Mouse (Mus musculus) frontal cortex, adult 2 months (tissue): ENCODE data around the gene Prim2. TPM values are rescaled to one million over a fixed set of nuclear protein-coding genes. Genes with fewer than 3 reads are reported as not detected.

Experiments used
- DNase-seq, 2 experiments: peaks; one replicate each; pipeline ENCODE4 v3.0.0; 2022; ENCODE audit warnings: low spot score in 1 of 2; ENCODE audit errors: extremely low spot score in 1 of 2
- polyA plus RNA-seq: library from polyadenylated mRNA; depleted of rRNA; stranded (reverse); fragments of >200 nt; gene quantifications from 2 replicates; pipeline ENCODE4 v1.2.3, GENCODE M21; 2012; rRNA removed

Gene Prim2
- polyA plus RNA-seq = 9.6 and 9.9 TPM in 2 replicates

DNA sequence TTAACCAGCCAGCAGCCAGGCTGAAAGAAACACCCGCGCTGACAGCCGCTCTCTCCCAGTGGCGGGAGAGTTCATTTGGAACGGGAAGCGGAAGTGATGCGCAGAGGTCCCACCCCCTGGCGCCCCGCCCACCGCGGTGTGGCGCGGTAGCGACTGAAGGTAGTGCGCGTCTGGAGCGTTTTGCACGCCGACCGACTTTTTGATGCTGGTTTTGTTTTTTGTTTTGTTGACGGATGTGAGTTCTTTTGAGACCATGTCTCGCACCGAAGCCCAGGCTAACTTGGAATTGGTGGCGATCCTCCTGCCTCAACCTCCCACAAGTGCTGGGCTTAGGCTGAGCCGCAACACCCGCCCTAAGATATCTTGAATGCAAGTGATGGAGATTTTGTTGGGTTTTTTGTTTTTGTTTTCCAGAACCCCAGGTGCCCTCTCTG, at the start of gene Prim2:
Prim2 (minus strand) TSS at position 88 of the 434 bp plus-strand sequence.
- DNase-seq = peak; percentile 54 to 90

DNA sequence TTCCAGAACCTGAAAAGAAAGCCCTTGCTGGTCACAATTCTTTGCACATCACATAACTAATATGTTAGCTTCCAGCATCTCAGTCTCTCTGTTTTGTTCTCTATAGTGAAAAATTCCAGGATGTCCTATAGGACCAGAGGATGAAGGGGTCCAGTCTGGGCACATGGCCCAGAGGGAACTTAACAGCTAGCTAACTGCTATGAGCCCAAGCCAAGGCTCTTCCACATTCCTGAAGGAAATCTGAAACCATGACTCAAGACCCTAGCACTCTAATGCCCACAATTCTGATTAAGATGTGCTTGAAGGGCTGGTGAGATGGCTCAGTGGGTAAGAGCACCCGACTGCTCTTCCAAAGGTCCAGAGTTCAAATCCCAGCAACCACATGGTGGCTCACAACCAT, 48.0 kb upstream of the Prim2 start:
- no peak for DNase-seq

DNA sequence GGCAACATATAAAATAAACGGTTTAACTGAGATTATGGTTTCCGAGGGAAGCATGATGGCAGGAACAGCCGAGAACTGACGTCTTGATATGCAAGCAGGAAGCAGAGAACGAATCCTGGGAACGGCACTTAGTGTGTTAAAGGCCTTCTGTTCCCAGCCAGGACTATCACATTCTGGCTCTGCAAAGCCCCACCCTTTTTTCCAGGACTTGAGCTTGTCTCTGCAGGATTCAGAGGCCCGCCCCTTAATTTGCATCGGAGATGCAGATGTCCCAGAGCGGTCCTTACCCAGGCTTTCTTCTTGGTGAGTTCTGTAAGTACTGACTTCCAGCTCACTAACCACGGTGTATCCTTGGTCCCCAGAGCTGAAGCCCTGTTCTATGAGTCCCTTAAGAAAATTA, 45.2 kb upstream of the Prim2 start:
- DNase-seq = no peak

DNA sequence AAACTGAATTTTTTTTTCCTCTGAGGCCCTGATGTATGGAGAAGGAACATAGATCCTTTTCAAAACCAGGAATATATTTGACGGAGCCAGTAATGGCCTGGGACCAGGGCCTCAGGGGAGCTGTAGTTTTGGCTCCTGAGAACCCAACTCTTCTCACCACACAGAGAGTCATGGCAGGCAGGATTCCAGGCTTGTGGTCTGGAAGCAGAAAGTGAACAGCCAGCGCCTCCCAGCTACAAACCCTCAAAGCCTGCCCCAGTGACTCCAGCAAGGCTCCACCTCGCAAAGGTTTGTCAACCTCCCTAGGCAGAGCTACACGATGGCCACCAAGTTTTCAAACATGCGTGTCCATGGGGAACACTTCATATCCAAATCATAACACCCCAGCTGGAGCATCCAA, 42.4 kb upstream of the Prim2 start:
- DNase-seq = no peak

DNA sequence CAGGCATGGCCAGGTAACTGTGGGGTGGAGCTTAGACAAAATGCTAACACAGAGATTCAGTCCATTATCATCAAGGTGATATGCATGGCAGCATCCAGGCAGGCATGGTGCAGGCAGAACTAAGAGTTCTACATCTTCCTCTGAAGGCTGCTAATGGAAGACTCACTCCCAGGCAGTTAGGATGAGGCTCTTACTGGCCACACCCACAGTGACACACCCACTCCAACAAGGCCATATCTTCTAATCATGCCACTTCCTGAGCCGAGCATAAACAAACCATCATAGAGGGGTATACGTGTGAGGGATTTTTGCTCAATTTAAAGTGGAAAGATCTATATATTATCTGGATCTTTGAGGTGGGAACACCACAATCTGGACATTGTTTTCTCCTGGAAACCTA, 40.0 kb upstream of the Prim2 start:
- no peak for DNase-seq

DNA sequence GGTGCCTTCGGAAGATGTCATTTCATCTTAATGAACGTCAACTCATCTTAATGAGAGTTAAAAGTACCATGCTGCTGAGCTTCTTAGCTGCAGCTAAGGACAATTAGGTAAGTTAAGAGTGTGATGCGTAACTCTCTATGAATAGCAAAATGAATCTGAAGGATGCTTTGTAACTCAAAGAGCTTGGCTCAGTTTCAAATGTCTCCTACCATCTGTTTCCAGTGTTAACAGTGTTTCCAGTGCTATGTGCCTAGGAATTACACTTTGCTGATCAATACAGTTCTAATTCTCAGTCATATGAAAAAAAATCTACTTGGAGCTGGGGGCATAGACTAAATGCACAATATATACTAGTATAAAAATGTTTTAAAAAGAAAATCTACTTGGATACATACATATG, 31.6 kb upstream of the Prim2 start:
- DNase-seq = peak in 1 of 2 experiments; percentile 56

DNA sequence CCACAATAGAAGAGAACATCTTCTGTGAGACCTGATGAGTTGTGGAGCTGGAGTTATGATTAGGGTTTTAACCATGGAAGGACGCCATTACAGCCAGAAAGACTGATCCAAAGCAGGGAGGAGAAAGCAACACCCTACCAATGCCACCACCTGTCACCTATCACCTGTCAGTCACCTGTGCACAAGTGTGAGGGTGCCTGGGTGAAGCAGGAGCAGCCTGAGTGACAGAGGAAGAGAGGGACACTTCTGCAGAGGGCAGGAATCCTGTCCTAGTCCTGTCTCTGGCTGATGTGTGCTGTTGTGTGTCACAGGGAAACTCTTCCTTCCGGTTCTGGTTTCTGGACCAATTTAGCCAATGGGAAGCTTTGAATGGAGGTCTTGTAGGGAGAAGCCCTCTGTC, 26.4 kb upstream of the Prim2 start:
- no peak for DNase-seq

DNA sequence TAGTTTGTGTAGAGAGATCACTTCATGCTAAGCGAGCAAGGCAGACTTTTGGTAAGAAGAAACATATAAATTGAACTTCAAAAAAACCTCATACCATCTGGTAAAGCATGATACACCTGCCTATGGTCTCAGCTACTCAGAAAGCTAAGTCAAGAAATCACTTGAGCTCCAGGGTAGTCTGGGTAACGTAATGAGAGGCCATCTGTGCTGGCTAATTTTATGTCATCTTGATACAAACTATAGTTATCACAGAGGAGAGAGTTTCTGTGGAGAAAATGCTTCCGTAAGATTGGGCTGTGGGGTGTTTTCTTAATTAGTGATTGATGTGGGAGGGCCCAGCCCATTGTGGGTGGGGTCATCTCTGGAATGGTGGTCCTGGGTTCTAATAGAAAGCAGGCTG, 24.3 kb upstream of the Prim2 start:
- DNase-seq = no peak

DNA sequence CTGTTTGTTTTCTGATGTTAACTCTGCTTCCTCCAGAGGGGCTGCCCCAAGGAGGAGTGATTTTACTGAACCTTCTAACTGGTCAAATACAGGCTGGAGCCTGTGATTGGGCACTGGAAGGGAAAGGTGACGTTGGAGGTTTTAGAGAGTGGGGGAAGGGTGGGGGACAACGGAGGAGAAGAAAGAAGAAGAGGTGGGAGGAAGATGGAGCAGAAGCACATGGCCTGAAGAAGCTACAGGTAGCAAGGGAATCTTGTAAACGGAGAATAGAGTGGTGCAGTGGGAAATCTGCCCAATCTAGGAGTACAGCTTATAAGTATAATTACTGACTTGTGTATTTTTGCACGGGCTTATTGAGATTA, 20.5 kb upstream of the Prim2 start:
- DNase-seq = no peak

DNA sequence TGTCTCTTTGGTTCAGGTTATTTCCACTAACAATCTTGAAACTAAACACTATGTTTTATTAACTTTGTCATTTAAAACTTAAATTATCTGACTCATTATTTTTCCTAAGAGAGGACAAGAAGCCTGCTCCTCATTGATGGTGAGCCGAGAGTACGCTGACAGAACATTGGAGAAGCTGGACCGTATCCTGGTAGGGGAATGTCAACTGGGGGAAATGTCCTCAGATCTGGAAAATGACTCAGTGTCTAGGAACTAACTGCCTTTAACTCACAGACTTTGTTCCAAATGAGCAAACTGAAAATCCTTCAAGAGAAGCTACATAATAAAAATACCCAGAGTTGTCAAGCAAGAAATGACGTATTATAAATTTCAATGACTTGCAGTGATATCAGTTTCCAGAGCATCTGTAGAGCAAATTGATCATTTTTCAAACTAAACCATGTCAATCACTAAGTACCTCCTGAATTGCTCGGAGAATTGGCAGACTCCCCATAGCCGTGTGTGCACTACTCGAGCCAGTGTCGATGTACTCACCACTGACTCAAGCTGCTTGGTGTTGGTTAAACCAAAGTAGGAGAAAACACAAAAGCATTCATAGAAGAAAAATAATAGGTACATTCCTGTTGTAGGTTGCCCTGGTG, 20.0 kb upstream of the Prim2 start:
- no peak for DNase-seq

DNA sequence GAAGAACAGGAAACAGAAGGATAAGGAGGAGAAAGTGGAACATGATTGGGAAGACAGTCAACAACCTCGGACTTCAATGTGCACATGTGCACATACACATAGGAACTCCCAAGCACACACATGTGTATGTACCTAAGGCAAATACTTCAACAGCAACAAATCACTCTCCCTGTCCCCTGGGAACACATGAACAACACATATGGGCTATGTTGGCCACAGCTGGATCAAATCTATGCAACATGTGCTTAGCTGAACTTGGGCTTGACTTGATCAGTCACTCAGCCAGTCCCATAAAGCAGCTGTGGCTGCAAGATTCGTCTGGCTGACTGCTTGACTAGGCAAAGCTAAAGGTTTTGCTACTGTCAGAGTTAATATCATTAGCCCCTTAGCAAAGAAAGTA, 19.2 kb upstream of the Prim2 start:
- DNase-seq = no peak

DNA sequence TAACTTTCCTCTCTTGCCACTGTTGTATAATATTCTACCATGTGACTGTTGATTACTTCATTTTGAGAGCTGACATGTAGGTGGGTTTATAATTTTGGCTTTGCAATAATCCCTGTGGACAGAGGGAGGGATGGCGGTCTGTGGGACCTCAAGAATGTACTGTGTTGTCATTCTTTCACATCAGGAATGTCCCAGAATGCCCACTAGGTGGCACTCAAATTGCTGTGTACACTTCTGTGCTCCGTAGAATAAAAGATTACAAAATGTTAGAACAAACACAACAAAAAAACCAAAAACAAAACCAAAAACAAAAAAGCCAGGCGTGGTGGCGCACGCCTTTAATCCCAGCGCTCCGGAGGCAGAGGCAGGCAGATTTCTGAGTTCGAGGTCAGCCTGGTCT, 14.9 kb upstream of the Prim2 start:
- peak in 1 of 2 experiments; percentile 44 for DNase-seq

DNA sequence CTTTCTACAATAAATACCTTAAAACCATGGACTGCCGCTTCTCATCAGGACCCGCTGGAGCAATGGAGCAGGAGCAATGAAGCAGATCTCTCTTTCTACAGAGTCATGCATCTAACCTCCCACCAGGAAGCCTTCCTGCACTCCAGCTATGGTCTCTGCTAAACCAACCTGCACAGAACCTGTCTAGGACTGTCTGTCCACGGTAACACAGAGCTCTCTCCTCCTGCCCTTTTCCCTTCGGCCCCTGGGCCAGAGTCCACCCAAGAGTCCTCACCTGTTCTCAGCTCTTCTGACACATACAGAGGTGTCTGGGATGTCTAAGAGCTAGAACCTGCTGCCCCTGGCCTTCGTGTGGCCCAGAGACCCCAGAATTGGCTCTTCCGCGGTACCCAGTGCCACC, 11.3 kb upstream of the Prim2 start:
- DNase-seq = no peak

DNA sequence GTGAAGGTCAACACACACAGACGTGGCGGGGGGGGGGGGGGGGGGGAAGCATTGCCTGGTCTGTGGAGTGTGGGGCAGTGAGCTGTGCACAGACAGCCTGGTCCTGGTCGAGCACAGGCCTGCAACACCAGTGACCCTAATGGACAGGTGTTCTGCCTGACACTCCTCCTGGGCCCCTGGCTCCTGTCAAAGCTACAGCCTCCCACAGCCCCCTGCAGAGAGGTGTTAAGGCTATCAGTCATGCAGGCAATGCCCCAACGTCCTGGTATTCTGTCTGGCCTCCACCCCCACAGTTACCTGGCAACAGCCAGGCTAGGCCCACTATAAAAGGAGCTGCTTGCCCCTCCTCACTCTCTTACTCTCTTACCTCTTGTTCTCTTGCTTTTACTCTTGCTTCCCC, 10.8 kb upstream of the Prim2 start:
- DNase-seq = no peak

DNA sequence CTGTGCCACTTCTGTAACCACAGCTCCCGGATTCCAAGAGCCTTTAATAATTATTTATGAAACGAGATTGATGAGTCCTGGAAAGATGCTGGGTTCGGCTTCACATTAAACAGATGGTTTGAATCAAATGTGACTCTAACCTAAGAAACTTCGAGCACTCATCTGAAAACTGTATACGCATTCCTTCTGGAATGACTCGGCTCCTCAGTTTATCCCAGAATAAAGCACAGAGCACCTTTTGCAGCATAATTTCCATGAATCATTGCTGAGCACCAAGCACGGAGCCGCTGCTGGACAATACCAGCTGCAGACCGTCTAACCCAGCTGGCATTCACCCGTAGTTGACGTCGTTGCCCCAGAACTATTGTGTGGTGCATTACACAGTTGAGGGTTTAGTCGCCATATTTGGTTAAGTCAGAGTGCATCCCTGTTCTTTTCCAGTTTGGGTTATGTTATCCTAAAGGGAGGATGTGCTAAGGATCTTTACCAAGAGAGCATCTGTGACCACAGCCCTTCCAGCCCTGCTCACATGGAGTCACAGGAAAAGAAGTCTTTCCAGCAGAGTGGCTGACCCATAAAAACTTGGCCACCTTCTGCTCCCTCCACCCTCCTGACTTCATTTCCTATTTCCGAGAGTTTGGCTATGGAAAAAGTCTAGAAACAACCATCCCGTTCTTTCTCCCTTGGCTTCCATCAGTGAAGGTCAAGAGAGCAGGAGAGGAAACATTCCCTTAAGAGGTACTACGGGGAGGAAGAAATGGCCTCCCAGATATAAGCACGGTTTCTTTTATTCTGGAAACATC, 3.8 kb upstream of the Prim2 start:
- DNase-seq = no peak

DNA sequence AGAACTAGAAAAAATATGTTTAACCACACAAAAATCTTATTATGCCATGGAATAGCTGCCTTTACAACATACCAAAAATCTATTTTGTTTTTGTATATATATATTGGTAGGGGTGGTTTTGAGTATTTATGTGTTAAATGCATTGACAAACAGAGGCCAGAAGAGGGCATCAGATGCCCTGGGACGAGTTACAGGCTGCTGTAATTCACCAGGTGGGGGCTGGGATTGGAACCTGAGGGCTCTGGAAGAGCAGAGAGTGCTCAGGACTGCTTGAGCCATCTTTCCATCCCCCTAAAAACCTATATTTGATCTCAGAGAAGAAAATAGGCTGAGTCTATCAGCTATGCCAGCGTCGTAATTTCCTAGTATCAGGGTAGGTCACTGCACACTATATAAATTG, 2.9 kb upstream of the Prim2 start:
- DNase-seq = peak in 1 of 2 experiments; percentile 64

DNA sequence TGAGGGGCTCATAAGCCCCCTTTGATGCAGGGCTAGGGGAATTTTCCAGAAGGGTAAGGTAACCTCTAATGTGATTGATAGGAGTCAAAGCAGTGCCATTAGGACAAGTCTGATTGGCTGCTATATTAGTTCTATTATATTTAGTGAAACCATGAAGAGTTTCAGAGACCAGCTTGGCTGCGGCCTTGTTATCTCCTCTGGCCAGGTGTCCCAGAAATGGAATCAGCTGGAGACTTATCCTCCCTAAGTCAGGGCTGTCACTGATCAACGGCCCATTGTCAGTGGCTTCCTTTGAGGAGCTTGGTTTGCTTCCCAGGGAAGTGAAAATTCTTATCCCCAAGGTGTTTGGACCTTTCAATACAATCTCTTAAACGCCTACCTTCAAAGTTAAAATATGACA, 2.5 kb upstream of the Prim2 start:
- DNase-seq = no peak

DNA sequence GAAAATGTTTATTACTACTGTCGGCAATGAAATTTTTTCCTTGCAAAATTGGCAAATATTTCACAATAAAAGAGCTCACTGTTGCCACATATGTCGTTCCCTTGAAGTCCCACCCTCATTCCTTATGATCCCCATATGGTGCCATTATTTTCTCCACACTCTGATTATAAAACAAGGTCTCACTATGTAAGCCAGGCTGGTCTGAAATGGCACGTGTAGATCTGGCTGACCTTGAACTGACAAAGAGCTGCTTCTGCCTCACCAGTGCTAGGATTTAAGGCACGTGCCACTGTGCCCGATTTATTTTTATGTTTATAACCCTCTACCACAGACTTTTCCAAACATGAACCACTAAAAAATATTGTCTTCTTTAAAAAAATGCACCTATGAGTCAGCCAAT, 1.8 kb upstream of the Prim2 start:
- DNase-seq = no peak

DNA sequence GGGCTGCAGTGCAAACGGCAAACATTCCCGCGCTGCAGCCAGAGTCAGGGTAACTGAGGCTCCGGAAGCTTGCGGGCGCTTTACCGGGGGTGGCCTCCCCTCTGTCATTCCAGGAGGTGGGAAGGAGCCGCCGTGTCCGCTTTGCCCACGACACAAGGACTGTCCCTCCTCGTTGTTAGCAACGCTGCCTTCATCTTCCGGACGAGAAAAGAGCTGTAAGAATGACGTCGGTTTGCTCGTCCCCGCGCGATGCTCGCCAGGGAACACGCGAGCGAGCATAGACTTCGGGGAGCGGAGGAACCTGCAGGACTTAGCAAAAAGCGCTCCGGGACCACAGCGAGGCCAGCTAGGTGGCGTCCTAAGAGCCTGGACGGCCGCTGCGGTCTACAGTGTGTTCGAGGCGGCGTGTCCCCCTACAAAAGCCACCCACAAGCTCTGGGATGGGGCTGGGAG, 595 bp upstream of the Prim2 start:
- DNase-seq = peak in 1 of 2 experiments; percentile 69

DNA sequence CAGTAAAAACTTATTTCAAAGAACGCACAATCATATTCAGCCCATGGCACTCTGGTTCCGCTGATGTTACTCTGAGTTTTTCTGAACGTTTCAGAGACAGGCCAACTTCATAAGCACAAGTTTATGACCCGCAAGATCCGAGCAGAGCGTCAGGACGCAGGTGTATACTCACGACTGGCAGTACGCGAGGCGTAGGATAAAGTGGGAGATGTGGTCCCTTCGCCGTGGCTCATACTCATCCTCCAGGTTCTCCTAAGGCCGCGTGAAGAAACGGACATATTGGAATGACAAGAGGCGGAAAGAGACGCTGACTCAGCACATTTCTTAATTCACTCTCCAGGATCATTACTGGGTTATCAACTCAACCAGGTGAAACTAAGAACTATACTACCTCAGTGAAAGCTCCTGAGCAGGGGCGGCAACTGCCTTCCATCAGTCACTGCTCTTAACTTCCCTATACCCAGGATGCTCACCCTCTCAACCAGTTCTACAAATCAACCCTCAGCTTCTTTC, 5.9 kb downstream of the Prim2 start:
- no peak for DNase-seq

DNA sequence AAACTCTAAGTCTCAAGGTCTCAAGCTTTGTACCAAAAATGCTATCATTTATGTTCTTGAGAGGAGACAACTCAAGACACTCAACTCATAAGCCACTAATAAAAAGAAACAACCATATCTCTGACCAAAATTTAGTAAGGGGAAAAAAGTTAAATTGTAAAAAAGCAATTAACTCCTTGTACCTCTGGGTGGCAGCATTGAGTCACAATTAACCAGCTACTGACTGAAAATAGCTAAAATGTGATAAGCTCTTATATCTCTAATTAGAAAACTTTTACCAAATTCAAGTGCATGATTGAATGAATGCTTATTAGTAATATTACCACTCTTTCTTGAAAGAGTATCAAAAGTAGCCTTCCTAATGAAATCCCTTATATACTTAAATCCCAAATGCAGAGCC, 6.4 kb downstream of the Prim2 start:
- peak in 1 of 2 experiments; percentile 61 for DNase-seq

DNA sequence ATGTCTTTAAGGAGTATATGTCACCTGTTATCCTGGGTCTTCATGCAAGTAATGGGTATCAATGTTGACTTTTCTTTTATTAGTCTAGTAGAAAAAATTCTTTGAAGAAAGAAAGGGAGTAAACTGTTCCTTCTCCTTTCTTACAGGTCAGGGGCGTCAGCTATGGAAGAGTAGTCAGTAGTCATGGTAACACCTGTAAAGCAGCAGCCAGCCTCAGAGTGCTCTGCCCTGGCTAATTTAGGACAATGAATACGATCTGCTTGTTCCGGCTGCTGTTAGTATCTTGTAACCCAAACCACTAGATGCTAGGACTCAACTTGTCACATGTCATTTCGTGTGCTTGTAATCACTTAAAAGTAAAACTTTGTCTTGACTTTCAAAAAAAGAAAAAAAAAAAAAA, 11.3 kb downstream of the Prim2 start:
- no peak for DNase-seq
